Mouse (Mus musculus) ES-E14 (cell line): ENCODE measurements at regions not wholly inside any gene's neighbourhood (a gene's known extent, or its start where the extent isn't known, plus 50 kb on each side); places are given as distances from the start of the nearest gene placed in this dataset.
A peak's percentile ranks its signal among the peaks of the same experiment; 100 is the strongest.

Experiments used
- DNase-seq: peaks from one replicate; pipeline ENCODE4 v3.0.0-alpha.2; 2013; ENCODE audit warnings: low read depth, low spot score
- H3K27ac ChIP-seq: 2 replicates; pipeline ENCODE4 v1.5.1; 2012; ENCODE audit warnings: low read depth, mild to moderate bottlenecking, low read length, moderate library complexity, mixed read lengths; ENCODE audit not compliant: poor library complexity, insufficient read depth, severe bottlenecking
- H3K36me3 ChIP-seq: 2 replicates; pipeline ENCODE4 v1.6.1; 2012; ENCODE audit warnings: mild to moderate bottlenecking, low read length, moderate library complexity, mixed read lengths; ENCODE audit not compliant: control insufficient read depth, poor library complexity, insufficient read depth, severe bottlenecking
- H3K4me1 ChIP-seq, 2 experiments: fragments of 150-350 bp in 1 of 2; sonication (generic) in 1 of 2; 2 replicates each; pipeline ENCODE4 v1.6.1; 2012; ENCODE audit warnings: low read length in 2 of 2, mild to moderate bottlenecking in 1 of 2, mixed read lengths in 1 of 2; ENCODE audit not compliant: control insufficient read depth in 2 of 2, insufficient read depth in 2 of 2, poor library complexity in 1 of 2
- H3K4me3 ChIP-seq, 2 experiments: fragments of 150-350 bp in 1 of 2; sonication (generic) in 1 of 2; 2 replicates each; pipeline ENCODE4 v1.5.1; 2012; ENCODE audit warnings: low read length in 2 of 2, low read depth in 1 of 2, mild to moderate bottlenecking in 1 of 2, mixed read lengths in 1 of 2; ENCODE audit not compliant: insufficient read depth in 1 of 2, poor library complexity in 1 of 2, severe bottlenecking in 1 of 2
- H3K9ac ChIP-seq: 2 replicates; pipeline ENCODE4 v1.6.1; 2012; ENCODE audit warnings: low read depth, mild to moderate bottlenecking, low read length, mixed read lengths; ENCODE audit not compliant: poor library complexity, insufficient read depth, severe bottlenecking
- H3K9me3 ChIP-seq: fragments of 150-350 bp; sonication (generic); 2 replicates; pipeline ENCODE4 v1.6.1; 2012; ENCODE audit warnings: low read depth, mild to moderate bottlenecking, low read length; ENCODE audit not compliant: control insufficient read depth, insufficient read depth
- CHD2 ChIP-seq: IDR thresholded peaks from 2 replicates; pipeline ENCODE4 v1.6.1; 2014; ENCODE audit warnings: mild to moderate bottlenecking, low read depth, low read length, inconsistent platforms
- HCFC1 ChIP-seq: IDR thresholded peaks from 2 replicates; pipeline ENCODE4 v1.6.1; 2012; ENCODE audit warnings: low read length, inconsistent platforms, borderline replicate concordance; ENCODE audit not compliant: insufficient read depth
- MAFK ChIP-seq: IDR thresholded peaks from 2 replicates; pipeline ENCODE4 v1.6.1; 2014; ENCODE audit warnings: mild to moderate bottlenecking, low read depth, low read length, inconsistent platforms; ENCODE audit not compliant: insufficient read depth
- ZC3H11A ChIP-seq: IDR thresholded peaks from 2 replicates; pipeline ENCODE4 v1.6.1; 2012; ENCODE audit warnings: low read depth, mild to moderate bottlenecking, inconsistent platforms, low read length, borderline replicate concordance
- ZNF384 ChIP-seq: IDR thresholded peaks from 2 replicates; pipeline ENCODE4 v1.6.1; 2012; ENCODE audit warnings: low read depth, low read length, inconsistent platforms
- in situ Hi-C, 2 experiments: fragments of 600-800 bp; cut with MboI; formaldehyde crosslinking; loops; one replicate each; pipeline ENCODE4 v1.15.1; 2025; ENCODE audit warnings: low sequenced_read_pairs in 2 of 2, inconsistent platforms in 1 of 2; ENCODE audit not compliant: unreplicated experiment in 2 of 2

- H3K27ac ChIP-seq, result no peak overlapping the region
Measured at GRCm38 (mm10) chr4:148337890-148338880, 50.4 kb upstream of the Disp3 start.

More at GRCm38 (mm10) chr4:148337890-148338880, 50.4 kb upstream of the Disp3 start:
- no peak for TF ChIP-seq ZC3H11A
- TF ChIP-seq CHD2, result no peak
- TF ChIP-seq ZNF384, result no peak
- no peak for TF ChIP-seq HCFC1
- TF ChIP-seq MAFK, result no peak
- DNase-seq, result peak; percentile 20
- no peak overlapping the region for H3K4me3 ChIP-seq
- no peaks in the 10 kb centered on the region for H3K9me3 ChIP-seq
- in situ Hi-C loops, result no loop called here
- no peaks in the 10 kb centered on the region for H3K4me1 ChIP-seq
- H3K36me3 ChIP-seq, result no peaks in the 10 kb centered on the region
- no peak overlapping the region for H3K9ac ChIP-seq
